Mouse (Mus musculus): ENCODE data around the gene Il34.

Il34 gene

GRCm38 (mm10) chr8:110776335-110776734 lies 29.4 kb downstream of the Il34 start:
- DNase-seq (ENCODE audit: low spot score): no peak

GRCm38 (mm10) chr8:110775721-110776120 lies 30.0 kb downstream of the Il34 start:
- DNase-seq (ENCODE audit: low spot score): no peak

- no peak for DNase-seq (ENCODE audit: low spot score)
Observed at GRCm38 (mm10) chr8:110775316-110775715, 30.4 kb downstream of the Il34 start.

GRCm38 (mm10) chr8:110774725-110775124 lies 31.0 kb downstream of the Il34 start:
- DNase-seq (ENCODE audit: low spot score): peak; percentile 66

- peak; percentile 68 for DNase-seq (ENCODE audit: low spot score)
Observed at GRCm38 (mm10) chr8:110774047-110774446, 31.7 kb downstream of the Il34 start.

- DNase-seq (ENCODE audit: low spot score): no peak
Observed at GRCm38 (mm10) chr8:110772452-110772851, 33.3 kb downstream of the Il34 start.

GRCm38 (mm10) chr8:110767261-110767660 lies 38.5 kb downstream of the Il34 start:
- DNase-seq (ENCODE audit: low spot score): no peak

- no peak for DNase-seq (ENCODE audit: low spot score)
Observed at GRCm38 (mm10) chr8:110764671-110765070, 41.1 kb downstream of the Il34 start.

GRCm38 (mm10) chr8:110761988-110762387 lies 43.7 kb downstream of the Il34 start:
- peak; percentile 68 for DNase-seq (ENCODE audit: low spot score)

GRCm38 (mm10) chr8:110761185-110761584 lies 44.5 kb downstream of the Il34 start:
- no peak for DNase-seq (ENCODE audit: low spot score)

GRCm38 (mm10) chr8:110760280-110760940 lies 45.3 kb downstream of the Il34 start:
- no peak for DNase-seq (ENCODE audit: low spot score)

GRCm38 (mm10) chr8:110756196-110756595 lies 49.5 kb downstream of the Il34 start:
- DNase-seq (ENCODE audit: low spot score): no peak

GRCm38 (mm10) chr8:110755511-110756170 lies 50.1 kb downstream of the Il34 start:
- DNase-seq (ENCODE audit: low spot score): no peak

GRCm38 (mm10) chr8:110754713-110755112 lies 51.0 kb downstream of the Il34 start:
- DNase-seq (ENCODE audit: low spot score): no peak

GRCm38 (mm10) chr8:110751490-110751889 lies 54.2 kb downstream of the Il34 start:
- no peak for DNase-seq (ENCODE audit: low spot score)

- DNase-seq (ENCODE audit: low spot score): no peak
Observed at GRCm38 (mm10) chr8:110750269-110750668, 55.5 kb downstream of the Il34 start.

GRCm38 (mm10) chr8:110749500-110750170 lies 56.1 kb downstream of the Il34 start:
- DNase-seq (ENCODE audit: low spot score): peak; percentile 90

- DNase-seq (ENCODE audit: low spot score): no peak
Observed at GRCm38 (mm10) chr8:110746661-110747060, 59.1 kb downstream of the Il34 start.

- no peak for DNase-seq (ENCODE audit: low spot score)
Observed at GRCm38 (mm10) chr8:110745162-110745561, 60.6 kb downstream of the Il34 start.

GRCm38 (mm10) chr8:110742452-110742818 lies 63.3 kb downstream of the Il34 start:
- no peak for DNase-seq (ENCODE audit: low spot score)

GRCm38 (mm10) chr8:110741816-110742451 lies 63.8 kb downstream of the Il34 start:
- DNase-seq (ENCODE audit: low spot score): no peak

- DNase-seq (ENCODE audit: low spot score): no peak
Observed at GRCm38 (mm10) chr8:110740629-110741175, 65.0 kb downstream of the Il34 start.

Measured in adipocyte (in vitro differentiated cells).